Mouse (Mus musculus): ENCODE measurements around the gene Uvssa. TPM values are rescaled to one million over a fixed set of nuclear protein-coding genes. Genes with fewer than 3 reads are reported as not detected.
"Not testable (repeated sequence)": the region's sequence is repeated elsewhere in the genome, so short reads cannot be mapped to it uniquely, and the experiment has no call there.

Uvssa gene
- 7.9 and 8.9 TPM in 2 replicates for polyA plus RNA-seq (2014; fragmentation: Nextera tagmentation; extraction: Ambion mirVana)

DNA sequence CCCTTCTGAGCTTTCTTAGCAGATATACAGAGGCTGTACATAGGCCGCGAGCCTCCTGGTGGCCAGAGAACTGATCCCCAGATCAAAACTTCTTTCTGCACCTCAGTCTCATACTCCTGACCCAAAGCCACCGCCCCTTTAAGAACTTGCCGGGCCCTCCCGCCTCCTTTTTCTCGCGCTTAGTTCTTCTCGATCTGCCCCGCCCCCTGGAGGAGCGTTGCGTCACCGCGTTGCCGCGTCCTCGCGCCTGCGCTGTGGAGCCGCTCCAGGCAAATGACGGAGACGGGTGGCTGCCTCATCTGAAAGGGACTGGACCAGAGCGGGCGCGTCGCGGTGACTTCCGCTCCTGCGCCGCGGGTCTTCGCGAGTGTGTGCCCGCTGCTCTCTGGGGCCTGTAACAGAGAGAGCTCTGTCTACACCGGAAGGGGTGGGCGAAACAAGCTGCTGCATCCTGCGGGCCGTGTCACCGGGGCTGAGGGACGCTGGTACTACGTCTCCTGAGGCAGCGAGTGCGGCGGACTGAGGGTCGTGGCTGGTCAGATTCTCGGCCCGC lies at the start of gene Uvssa:
Gene Uvssa (plus strand): TSS at position 248 of the 553 bp plus-strand sequence.
- no peaks in the 10 kb centered on the region for H3K4me1 ChIP-seq (ENCODE audit: control insufficient read depth, insufficient read depth, low read length)
- WGBS = under 1% methylated on average over 46 of the region's 46 CpGs
- no peaks in the 10 kb centered on the region for H3K27me3 ChIP-seq (ENCODE audit: control insufficient read depth, insufficient read depth, low read length)
- H3K4me3 ChIP-seq (ENCODE audit: low read length) = peak within 1 kb of the TSS; percentile 54
- H3K9me3 ChIP-seq (ENCODE audit: control insufficient read depth, low read length) = no peaks in the 10 kb centered on the region
- peak; percentile 98 for ATAC-seq (ENCODE audit: low FRiP score, low TSS enrichment)
- peak within 1 kb of the TSS; percentile 89 for H3K27ac ChIP-seq (ENCODE audit: low read depth, low read length)
- peak within 1 kb of the TSS; percentile 72 for H3K4me2 ChIP-seq (replicated peaks; ENCODE audit: low read depth, low read length)
- H3K9ac ChIP-seq (ENCODE audit: low read depth, low read length) = peak within 1 kb of the TSS; percentile 72
- peaks cover 3% of the 10 kb centered on the region; the same call in 1 of the 2 replicates for H3K36me3 ChIP-seq (ENCODE audit: control insufficient read depth, insufficient read depth, low read length)

DNA sequence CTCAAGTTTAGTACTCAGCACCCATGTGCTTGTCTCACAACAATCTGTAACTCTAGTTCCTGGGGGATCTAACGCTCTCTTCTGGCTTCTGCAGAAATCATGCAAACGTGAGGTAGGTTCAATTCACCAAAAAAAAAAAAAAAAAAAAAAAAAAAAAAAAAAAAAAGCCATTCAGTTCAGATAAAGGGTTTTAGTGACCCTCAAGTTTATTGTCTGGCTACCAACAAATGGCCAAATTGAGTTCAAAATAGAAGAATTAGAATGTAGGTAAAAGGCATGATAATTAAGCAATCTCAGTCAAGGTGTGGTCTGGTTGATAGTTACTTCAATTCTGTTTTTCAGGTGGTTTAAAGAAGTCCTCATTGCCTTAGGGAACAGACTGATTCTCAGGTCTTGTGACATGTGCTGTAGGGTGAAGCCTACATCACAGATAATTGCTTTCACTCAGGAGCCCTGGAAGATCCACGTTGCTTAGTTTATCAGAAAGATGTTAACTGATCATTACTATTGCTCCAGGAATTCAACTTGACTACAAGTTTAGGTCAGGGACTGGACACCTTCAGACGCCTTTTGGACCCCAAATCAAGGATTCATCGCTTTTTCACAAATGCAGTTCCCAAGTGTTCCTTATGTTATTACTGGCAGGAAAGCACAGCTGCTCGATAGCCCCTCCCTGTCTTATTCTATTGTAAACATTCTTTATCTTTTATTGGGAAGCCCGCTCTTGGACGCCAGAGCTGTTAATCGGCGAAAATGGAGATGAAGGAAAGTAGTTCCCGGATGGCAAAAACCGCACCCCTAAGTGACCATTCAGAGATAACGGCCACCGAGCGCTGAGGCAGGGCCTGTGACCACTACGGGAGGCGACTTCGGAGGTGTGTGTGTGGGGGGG lies 43.7 kb upstream of the Uvssa start:
- no peaks in the 10 kb centered on the region for H3K9me3 ChIP-seq (ENCODE audit: control insufficient read depth, low read length)
- no peaks in the 10 kb centered on the region for H3K27me3 ChIP-seq (ENCODE audit: control insufficient read depth, insufficient read depth, low read length)
- H3K4me2 ChIP-seq (replicated peaks; ENCODE audit: low read depth, low read length) = peak overlapping the region; percentile 52
- peaks cover 13% of the 10 kb centered on the region for H3K4me1 ChIP-seq (ENCODE audit: control insufficient read depth, insufficient read depth, low read length)
- H3K4me3 ChIP-seq (ENCODE audit: low read length) = peak overlapping the region; percentile 99
- ATAC-seq (ENCODE audit: low FRiP score, low TSS enrichment) = no peak
- H3K27ac ChIP-seq (ENCODE audit: low read depth, low read length) = peak overlapping the region; percentile 84
- peaks cover 9% of the 10 kb centered on the region for H3K36me3 ChIP-seq (ENCODE audit: control insufficient read depth, insufficient read depth, low read length)
- peak overlapping the region; percentile 63 for H3K9ac ChIP-seq (ENCODE audit: low read depth, low read length)
- 23% methylated on average over 18 of the region's 18 CpGs for WGBS

DNA sequence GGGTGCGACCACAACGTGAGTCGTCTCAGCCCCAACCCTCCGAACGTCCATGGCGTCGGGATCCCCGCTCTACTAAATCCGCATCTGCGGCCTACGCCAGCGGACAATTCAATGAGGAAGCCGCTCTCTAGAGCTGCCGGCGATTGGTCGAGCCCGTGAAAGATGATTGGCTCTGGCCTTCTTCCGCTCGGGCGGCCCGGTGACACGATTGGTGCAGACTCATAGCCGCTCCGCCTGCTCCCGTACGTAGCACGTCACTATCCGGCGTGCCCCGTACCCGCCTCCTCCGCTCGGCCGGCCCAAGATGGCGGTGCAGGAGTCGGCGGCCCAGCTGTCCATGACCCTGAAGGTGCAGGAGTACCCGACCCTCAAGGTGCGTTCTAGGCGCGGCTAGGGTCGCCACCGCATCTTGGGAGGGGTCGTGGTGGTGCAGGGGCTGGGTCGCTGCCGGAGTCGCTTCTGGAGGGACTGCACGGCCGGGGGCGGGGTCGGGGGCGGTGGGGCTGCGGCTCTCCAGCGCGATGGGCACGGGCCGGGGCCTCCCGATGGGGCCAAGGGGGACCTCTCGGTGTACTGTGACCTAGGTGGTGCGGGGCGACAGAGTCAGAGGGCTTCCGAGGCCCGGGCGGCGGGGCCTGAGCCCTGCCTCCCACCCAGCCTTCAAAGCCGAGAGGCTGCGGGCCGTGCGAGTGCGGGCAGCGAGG lies 42.9 kb upstream of the Uvssa start, which contains the start of gene Maea:
Gene Maea (plus strand): TSS at position 237 of the 704 bp plus-strand sequence.
- H3K9me3 ChIP-seq (ENCODE audit: control insufficient read depth, low read length) = no peaks in the 10 kb centered on the region
- H3K27ac ChIP-seq (ENCODE audit: low read depth, low read length) = peak within 1 kb of the TSS; percentile 84
- H3K4me2 ChIP-seq (replicated peaks; ENCODE audit: low read depth, low read length) = peak within 1 kb of the TSS; percentile 88
- H3K4me1 ChIP-seq (ENCODE audit: control insufficient read depth, insufficient read depth, low read length) = peaks cover 13% of the 10 kb centered on the region
- H3K9ac ChIP-seq (ENCODE audit: low read depth, low read length) = peak within 1 kb of the TSS; percentile 96
- H3K27me3 ChIP-seq (ENCODE audit: control insufficient read depth, insufficient read depth, low read length) = no peaks in the 10 kb centered on the region
- ATAC-seq (ENCODE audit: low FRiP score, low TSS enrichment) = peak; percentile 100
- peaks cover 9% of the 10 kb centered on the region for H3K36me3 ChIP-seq (ENCODE audit: control insufficient read depth, insufficient read depth, low read length)
- peak within 1 kb of the TSS; percentile 99 for H3K4me3 ChIP-seq (ENCODE audit: low read length)
- under 1% methylated on average over 71 of the region's 71 CpGs for WGBS

GRCm38 (mm10) chr5:33335977-33336360 lies 42.4 kb upstream of the Uvssa start:
- H3K9ac ChIP-seq (ENCODE audit: low read depth, low read length) = peak overlapping the region; percentile 96
- WGBS = under 1% methylated on average over 30 of the region's 31 CpGs
- H3K27ac ChIP-seq (ENCODE audit: low read depth, low read length) = peak overlapping the region; percentile 76; the same call in 1 of the 2 replicates
- peak overlapping the region; percentile 88 for H3K4me2 ChIP-seq (replicated peaks; ENCODE audit: low read depth, low read length)
- peaks cover 9% of the 10 kb centered on the region for H3K36me3 ChIP-seq (ENCODE audit: control insufficient read depth, insufficient read depth, low read length)
- peaks cover 13% of the 10 kb centered on the region for H3K4me1 ChIP-seq (ENCODE audit: control insufficient read depth, insufficient read depth, low read length)
- peak overlapping the region; percentile 99 for H3K4me3 ChIP-seq (ENCODE audit: low read length)
- no peaks in the 10 kb centered on the region for H3K27me3 ChIP-seq (ENCODE audit: control insufficient read depth, insufficient read depth, low read length)
- H3K9me3 ChIP-seq (ENCODE audit: control insufficient read depth, low read length) = no peaks in the 10 kb centered on the region
- no peak; the same call in 1 of the 2 replicates for ATAC-seq (ENCODE audit: low FRiP score, low TSS enrichment)

DNA sequence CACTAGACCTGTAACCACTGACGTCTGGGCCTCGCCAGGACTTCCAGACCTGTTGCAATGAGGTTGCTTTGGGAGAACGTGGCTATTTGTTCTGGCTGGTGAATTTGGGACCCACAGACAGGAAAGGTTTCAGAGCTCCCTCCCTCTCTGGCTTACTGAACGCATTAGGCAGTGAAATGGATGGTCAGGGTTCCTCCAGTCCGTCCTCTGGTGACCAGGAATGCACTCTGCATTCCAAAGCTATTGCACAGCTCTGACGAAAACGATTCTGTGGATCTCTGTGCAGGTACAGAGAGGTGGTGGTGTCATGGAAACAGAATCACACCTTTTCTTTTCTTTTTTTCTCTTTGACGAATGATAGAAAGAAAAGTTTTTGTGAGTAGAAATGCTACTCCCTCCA lies 41.1 kb upstream of the Uvssa start:
- Histone ChIP-seq H3K4me3 (ENCODE audit: low read length) (no peak overlapping the region), H3K4me1 (ENCODE audit: control insufficient read depth, insufficient read depth, low read length) (peaks cover 13% of the 10 kb centered on the region), H3K27me3 (ENCODE audit: control insufficient read depth, insufficient read depth, low read length) (no peaks in the 10 kb centered on the region), H3K36me3 (ENCODE audit: control insufficient read depth, insufficient read depth, low read length) (peaks cover 9% of the 10 kb centered on the region), H3K4me2 (replicated peaks; ENCODE audit: low read depth, low read length) (peak overlapping the region; percentile 88; the same call in 1 of the 2 replicates), H3K9ac (ENCODE audit: low read depth, low read length) (no peak overlapping the region), H3K27ac (ENCODE audit: low read depth, low read length) (no peak overlapping the region), H3K9me3 (ENCODE audit: control insufficient read depth, low read length) (no peaks in the 10 kb centered on the region)
- 66% methylated on average over 8 of the region's 8 CpGs for WGBS
- ATAC-seq (ENCODE audit: low FRiP score, low TSS enrichment) = no peak

DNA sequence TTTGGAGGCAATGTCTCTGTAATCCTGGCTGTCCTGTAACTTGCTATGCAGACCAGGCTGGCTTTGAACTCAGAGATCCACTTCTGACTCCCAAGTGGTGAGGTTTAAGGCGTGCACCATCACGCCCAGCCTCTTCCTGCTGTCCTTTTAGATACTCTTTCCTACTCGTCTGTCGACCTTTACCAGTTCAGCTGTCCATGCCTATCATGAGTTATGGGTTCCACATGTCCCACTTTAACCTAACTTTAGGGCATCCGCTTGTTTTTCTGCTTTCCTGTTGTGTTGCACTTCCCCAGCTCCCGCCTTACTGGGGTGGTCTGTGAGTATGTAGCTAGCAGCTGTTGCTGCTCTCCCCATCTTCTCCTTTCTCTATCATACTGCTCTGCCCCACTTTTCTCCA lies 37.2 kb upstream of the Uvssa start:
- no peaks in the 10 kb centered on the region for H3K27me3 ChIP-seq (ENCODE audit: control insufficient read depth, insufficient read depth, low read length)
- peaks cover 12% of the 10 kb centered on the region for H3K4me1 ChIP-seq (ENCODE audit: control insufficient read depth, insufficient read depth, low read length)
- no peaks in the 10 kb centered on the region for H3K9me3 ChIP-seq (ENCODE audit: control insufficient read depth, low read length)
- no peak overlapping the region for H3K4me2 ChIP-seq (replicated peaks; ENCODE audit: low read depth, low read length)
- no peak overlapping the region for H3K4me3 ChIP-seq (ENCODE audit: low read length)
- peaks cover 15% of the 10 kb centered on the region for H3K36me3 ChIP-seq (ENCODE audit: control insufficient read depth, insufficient read depth, low read length)
- H3K9ac ChIP-seq (ENCODE audit: low read depth, low read length) = no peak overlapping the region
- no peak for ATAC-seq (ENCODE audit: low FRiP score, low TSS enrichment)
- no peak overlapping the region for H3K27ac ChIP-seq (ENCODE audit: low read depth, low read length)
- 84% methylated on average over 6 of the region's 6 CpGs for WGBS

GRCm38 (mm10) chr5:33342248-33342647 lies 36.1 kb upstream of the Uvssa start:
- H3K27me3 ChIP-seq (ENCODE audit: control insufficient read depth, insufficient read depth, low read length); ATAC-seq (ENCODE audit: low FRiP score, low TSS enrichment); H3K4me1 ChIP-seq (ENCODE audit: control insufficient read depth, insufficient read depth, low read length); H3K27ac ChIP-seq (ENCODE audit: low read depth, low read length); H3K9me3 ChIP-seq (ENCODE audit: control insufficient read depth, low read length); H3K4me2 ChIP-seq (replicated peaks; ENCODE audit: low read depth, low read length); H3K9ac ChIP-seq (ENCODE audit: low read depth, low read length); H3K4me3 ChIP-seq (ENCODE audit: low read length): not testable (repeated sequence)
- H3K36me3 ChIP-seq (ENCODE audit: control insufficient read depth, insufficient read depth, low read length) = peaks cover 15% of the 10 kb centered on the region
- 78% methylated on average over 3 of the region's 3 CpGs for WGBS

GRCm38 (mm10) chr5:33342821-33343220 lies 35.5 kb upstream of the Uvssa start:
- H3K36me3 ChIP-seq (ENCODE audit: control insufficient read depth, insufficient read depth, low read length) = peaks cover 15% of the 10 kb centered on the region

More at GRCm38 (mm10) chr5:33342821-33343220, 35.5 kb upstream of the Uvssa start:
- ATAC-seq (ENCODE audit: low FRiP score, low TSS enrichment) = no peak
- no peak overlapping the region for H3K9ac ChIP-seq (ENCODE audit: low read depth, low read length)
- H3K27ac ChIP-seq (ENCODE audit: low read depth, low read length) = no peak overlapping the region
- no peaks in the 10 kb centered on the region for H3K27me3 ChIP-seq (ENCODE audit: control insufficient read depth, insufficient read depth, low read length)
- H3K4me1 ChIP-seq (ENCODE audit: control insufficient read depth, insufficient read depth, low read length) = no peaks in the 10 kb centered on the region; the same call in 1 of the 2 replicates
- H3K4me3 ChIP-seq (ENCODE audit: low read length) = no peak overlapping the region
- H3K9me3 ChIP-seq (ENCODE audit: control insufficient read depth, low read length) = no peaks in the 10 kb centered on the region
- no peak overlapping the region for H3K4me2 ChIP-seq (replicated peaks; ENCODE audit: low read depth, low read length)

Measured in kidney, embryonic 14.5 days (tissue).